ENCODE assay signal across 8 mouse cellular contexts in genomic region chr15:86168505-86168867, GRCm38 (mm10). TPM values are rescaled to one million over a fixed set of nuclear protein-coding genes. Genes with fewer than 3 reads are reported as not detected.
A peak's percentile ranks its signal among the peaks of the same experiment; 100 is the strongest.
DNase-seq lines count a peak whose midpoint lies in the region; ATAC-seq and TF ChIP-seq lines count a peak whose summit lies in the region.

No protein-coding gene starts in this region.

- H3K27me3 ChIP-seq in liver, embryonic 15.5 days = no peaks in the 10 kb centered on the region
- H3K27me3 ChIP-seq in liver, embryonic 11.5 days (replicated peaks; ENCODE audit: control insufficient read depth, insufficient read depth, low read length) = no peaks in the 10 kb centered on the region
- no peaks in the 10 kb centered on the region for H3K27me3 ChIP-seq in embryonic facial prominence, embryonic 15.5 days
- no peaks in the 10 kb centered on the region for H3K27me3 ChIP-seq in hindbrain, postnatal 0 days (ENCODE audit: insufficient read depth, low read length)
- H3K27me3 ChIP-seq in megakaryocyte, embryonic 14.5 days (replicated peaks) = no peaks in the 10 kb centered on the region

- H3K9me3 ChIP-seq in liver, embryonic 15.5 days (replicated peaks) = no peaks in the 10 kb centered on the region
- no peaks in the 10 kb centered on the region for H3K9me3 ChIP-seq in liver, embryonic 11.5 days (ENCODE audit: control insufficient read depth, low read length)
- no peaks in the 10 kb centered on the region for H3K9me3 ChIP-seq in embryonic facial prominence, embryonic 15.5 days (replicated peaks)
- no peaks in the 10 kb centered on the region for H3K9me3 ChIP-seq in hindbrain, postnatal 0 days (ENCODE audit: low read length)
- no peaks in the 10 kb centered on the region for H3K9me3 ChIP-seq in megakaryocyte, embryonic 14.5 days

- no peak overlapping the region for H3K4me2 ChIP-seq in liver, embryonic 15.5 days
- no peak overlapping the region for H3K4me2 ChIP-seq in liver, embryonic 11.5 days
- no peak overlapping the region for H3K4me2 ChIP-seq in embryonic facial prominence, embryonic 15.5 days (replicated peaks)
- no peak overlapping the region for H3K4me2 ChIP-seq in hindbrain, postnatal 0 days (ENCODE audit: low read depth, low read length)

- DNase-seq in liver, embryonic 11.5 days (ENCODE audit: low spot score) = no peak
- peak; percentile 24 for DNase-seq in hindbrain, postnatal 0 days (ENCODE audit: low spot score)
- no peak for DNase-seq in spleen, postnatal 14 days (ENCODE audit: low spot score in 2 of 2)
- no peak for DNase-seq in gastrocnemius, postnatal 25 days
- DNase-seq in ovary, postnatal 36 days (ENCODE audit: low spot score) = no peak

- no peak for TF ChIP-seq CTCF in hindbrain, postnatal 0 days (IDR thresholded peaks at IDR 0.05; ENCODE audit: low read depth)

- H3K9ac ChIP-seq in liver, embryonic 15.5 days = no peak overlapping the region
- no peak overlapping the region for H3K9ac ChIP-seq in liver, embryonic 11.5 days (ENCODE audit: low read depth, low read length)
- no peak overlapping the region for H3K9ac ChIP-seq in embryonic facial prominence, embryonic 15.5 days
- H3K9ac ChIP-seq in hindbrain, postnatal 0 days (replicated peaks; ENCODE audit: low read length) = no peak overlapping the region

- peak; percentile 23; the same call in 1 of the 2 replicates for ATAC-seq in liver, embryonic 15.5 days (ENCODE audit: insufficient read depth)
- no peak for ATAC-seq in liver, embryonic 11.5 days (replicated peaks; ENCODE audit: low FRiP score)
- no peak; the same call in 1 of the 2 replicates for ATAC-seq in embryonic facial prominence, embryonic 15.5 days (ENCODE audit: insufficient number of reproducible peaks, low FRiP score, low TSS enrichment, low read depth)
- peak; percentile 66 for ATAC-seq in hindbrain, postnatal 0 days

- H3K4me3 ChIP-seq in liver, embryonic 15.5 days (replicated peaks) = no peak overlapping the region
- no peak overlapping the region for H3K4me3 ChIP-seq in liver, embryonic 11.5 days (ENCODE audit: low read depth, low read length)
- no peak overlapping the region for H3K4me3 ChIP-seq in embryonic facial prominence, embryonic 15.5 days (replicated peaks)
- no peak overlapping the region for H3K4me3 ChIP-seq in hindbrain, postnatal 0 days (ENCODE audit: low read length)
- H3K4me3 ChIP-seq in megakaryocyte, embryonic 14.5 days (replicated peaks) = peak overlapping the region; percentile 79

- 0 out of 2 replicates have a peak, but pooled peaks cover 3% of the 10 kb centered on the region for H3K4me1 ChIP-seq in liver, embryonic 15.5 days (replicated peaks)
- H3K4me1 ChIP-seq in liver, embryonic 11.5 days (replicated peaks; ENCODE audit: control insufficient read depth, insufficient read depth, low read length) = 0 out of 2 replicates have a peak, but pooled peaks cover 3% of the 10 kb centered on the region
- peaks cover 49% of the 10 kb centered on the region for H3K4me1 ChIP-seq in embryonic facial prominence, embryonic 15.5 days
- H3K4me1 ChIP-seq in hindbrain, postnatal 0 days (ENCODE audit: insufficient read depth, low read length) = peaks cover 19% of the 10 kb centered on the region
- peaks cover 84% of the 10 kb centered on the region for H3K4me1 ChIP-seq in megakaryocyte, embryonic 14.5 days

- WGBS in liver, embryonic 15.5 days (ENCODE audit: insufficient replicate concordance) = 44% methylated on average over 7 of the region's 7 CpGs
- 55% methylated on average over 7 of the region's 7 CpGs for WGBS in liver, embryonic 11.5 days
- 32% methylated on average over 7 of the region's 7 CpGs for WGBS in embryonic facial prominence, embryonic 15.5 days
- WGBS in hindbrain, postnatal 0 days = 13% methylated on average over 7 of the region's 7 CpGs

- H3K36me3 ChIP-seq in liver, embryonic 15.5 days (replicated peaks) = no peaks in the 10 kb centered on the region
- no peaks in the 10 kb centered on the region for H3K36me3 ChIP-seq in liver, embryonic 11.5 days (ENCODE audit: control insufficient read depth, insufficient read depth, low read length)
- H3K36me3 ChIP-seq in embryonic facial prominence, embryonic 15.5 days = 0 out of 2 replicates have a peak, but pooled peaks cover 8% of the 10 kb centered on the region
- peaks cover 5% of the 10 kb centered on the region; the same call in 1 of the 2 replicates for H3K36me3 ChIP-seq in hindbrain, postnatal 0 days (ENCODE audit: insufficient read depth, low read length)
- peaks cover 96% of the 10 kb centered on the region for H3K36me3 ChIP-seq in megakaryocyte, embryonic 14.5 days (replicated peaks; ENCODE audit: low read length)

- no peak overlapping the region for H3K27ac ChIP-seq in liver, embryonic 15.5 days (replicated peaks)
- H3K27ac ChIP-seq in liver, embryonic 11.5 days (ENCODE audit: low read depth, low read length) = no peak overlapping the region
- peak overlapping the region; percentile 66; the same call in 1 of the 2 replicates for H3K27ac ChIP-seq in embryonic facial prominence, embryonic 15.5 days (replicated peaks)
- H3K27ac ChIP-seq in hindbrain, postnatal 0 days = peak overlapping the region; percentile 26; the same call in 1 of the 2 replicates

RNA-seq across cellular contexts. Expression of gene Cerk, which starts 17.5 kb away (rescaled TPM):
- polyA plus RNA-seq in liver, embryonic 15.5 days (2015; fragmentation: Nextera tagmentation; extraction: Ambion mirVana) = 4.1 and 4.8 TPM in 2 replicates
- 8.4 and 8.5 TPM in 2 replicates for polyA plus RNA-seq in liver, embryonic 11.5 days (2014; fragmentation: Nextera tagmentation; extraction: Ambion mirVana)
- polyA plus RNA-seq in embryonic facial prominence, embryonic 15.5 days (2015; fragmentation: Nextera tagmentation; extraction: Ambion mirVana) = 16.8 and 17.4 TPM in 2 replicates
- 46.3 and 52.1 TPM in 2 replicates for total RNA-seq in hindbrain, postnatal 0 days (2014; rRNA removed)
- polyA plus RNA-seq in hindbrain, postnatal 0 days (2015; fragmentation: Nextera tagmentation; extraction: Ambion mirVana) = 23.4 and 23.6 TPM in 2 replicates
- polyA plus RNA-seq in megakaryocyte, embryonic 14.5 days (2012; ENCODE audit: insufficient read depth, low replicate concordance) = 52.5 and 70.1 TPM in 2 replicates
- 1 to 10 TPM; 4.6 to 4.9 TPM for total RNA-seq in gastrocnemius, postnatal 25 days (2021)

RNA-seq across cellular contexts. Expression of gene Tbc1d22a, which starts 45.8 kb away (rescaled TPM):
- 6.6 and 8.3 TPM in 2 replicates for polyA plus RNA-seq in liver, embryonic 15.5 days (2015; fragmentation: Nextera tagmentation; extraction: Ambion mirVana)
- 10.8 and 11.7 TPM in 2 replicates for polyA plus RNA-seq in liver, embryonic 11.5 days (2014; fragmentation: Nextera tagmentation; extraction: Ambion mirVana)
- 12.4 and 12.8 TPM in 2 replicates for polyA plus RNA-seq in embryonic facial prominence, embryonic 15.5 days (2015; fragmentation: Nextera tagmentation; extraction: Ambion mirVana)
- 17.4 and 26.2 TPM in 2 replicates for total RNA-seq in hindbrain, postnatal 0 days (2014; rRNA removed)
- 12.8 and 13.6 TPM in 2 replicates for polyA plus RNA-seq in hindbrain, postnatal 0 days (2015; fragmentation: Nextera tagmentation; extraction: Ambion mirVana)
- 14.3 and 16.7 TPM in 2 replicates for polyA plus RNA-seq in megakaryocyte, embryonic 14.5 days (2012; ENCODE audit: insufficient read depth, low replicate concordance)
- 10 to 100 TPM; 12.0 to 13.2 TPM for total RNA-seq in gastrocnemius, postnatal 25 days (2021)

Comparison
In these comparisons a context has a peak if more than half of its experiments do, and no peak if none do; other contexts are left out.
1. ATAC-seq: peak in liver, embryonic 15.5 days (single experiment) and hindbrain, postnatal 0 days (single experiment); none in liver, embryonic 11.5 days (single experiment) and embryonic facial prominence, embryonic 15.5 days (single experiment).
2. H3K27ac ChIP-seq: peak in embryonic facial prominence, embryonic 15.5 days (single experiment) and hindbrain, postnatal 0 days (single experiment); none in liver, embryonic 15.5 days (single experiment) and liver, embryonic 11.5 days (single experiment).